Mouse (Mus musculus) liver, embryonic 18 days (tissue): ENCODE results near the gene Spock3. TPM values are rescaled to one million over a fixed set of nuclear protein-coding genes. Genes with fewer than 3 reads are reported as not detected.

ENCODE experiments used
- polyA plus RNA-seq: library from polyadenylated mRNA; depleted of rRNA; stranded (reverse); fragments of >200 nt; gene quantifications from 2 replicates; pipeline ENCODE4 v1.2.3, GENCODE M21; 2012; rRNA removed

The Spock3 gene
- 0.06 and 0.20 TPM in 2 replicates for polyA plus RNA-seq

GRCm38 (mm10) chr8:62950709-62951108 lies at the start of gene Spock3:
Spock3 (plus strand) TSS chr8:62951009.

